In genomic region chr13:81385597-81386362, GRCm38 (mm10) we compare ENCODE assay signal across 7 mouse cellular contexts.
DNase-seq lines count a peak whose midpoint lies in the region; ATAC-seq and TF ChIP-seq lines count a peak whose summit lies in the region.

No protein-coding gene starts in this region.

- no peak overlapping the region for H3K27ac ChIP-seq in lung, embryonic 14.5 days (ENCODE audit: low read depth)
- H3K27ac ChIP-seq in intestine, embryonic 15.5 days = peak overlapping the region; percentile 56

- H3K9me3 ChIP-seq in lung, embryonic 14.5 days (ENCODE audit: low read depth, low read length) = no peaks in the 10 kb centered on the region
- no peaks in the 10 kb centered on the region for H3K9me3 ChIP-seq in intestine, embryonic 15.5 days

- no peaks in the 10 kb centered on the region for H3K4me1 ChIP-seq in lung, embryonic 14.5 days (ENCODE audit: insufficient read depth)
- no peaks in the 10 kb centered on the region for H3K4me1 ChIP-seq in lung, adult 2 months (ENCODE audit: control insufficient read depth, insufficient read depth, low read length)
- no peaks in the 10 kb centered on the region for H3K4me1 ChIP-seq in intestine, embryonic 15.5 days (replicated peaks)

- no peak for TF ChIP-seq POLR2A in lung, adult 2 months (IDR thresholded peaks at IDR 0.05; ENCODE audit: borderline replicate concordance, extremely low read depth, low read depth, low read length)

- peak; percentile 62 for DNase-seq in lung, embryonic 14.5 days
- DNase-seq in lung, adult 2 months = no peak
- DNase-seq in left cerebral cortex, adult 8-10 months (ENCODE audit: low spot score in 2 of 2) = peak; percentile 4 to 25
- peak; percentile 42 for DNase-seq in telencephalon, adult 2 months (ENCODE audit: low read depth, low spot score)
- DNase-seq in heart, adult 18-20 months = no peak
- no peak for DNase-seq in spleen, postnatal 4 days (ENCODE audit: low spot score in 2 of 2)

- no peaks in the 10 kb centered on the region for H3K36me3 ChIP-seq in lung, embryonic 14.5 days (ENCODE audit: insufficient read depth)
- H3K36me3 ChIP-seq in intestine, embryonic 15.5 days = no peaks in the 10 kb centered on the region

- no peak for TF ChIP-seq CTCF in lung, embryonic 14.5 days (IDR thresholded peaks at IDR 0.05; ENCODE audit: low read depth)
- TF ChIP-seq CTCF in lung, adult 2 months (IDR thresholded peaks at IDR 0.05; ENCODE audit: insufficient read depth, low read length) = no peak

- no peak overlapping the region for H3K4me3 ChIP-seq in lung, embryonic 14.5 days (ENCODE audit: low read depth, low read length)
- no peak overlapping the region for H3K4me3 ChIP-seq in lung, adult 2 months (replicated peaks; ENCODE audit: extremely low read depth, low read depth, low read length)
- H3K4me3 ChIP-seq in intestine, embryonic 15.5 days (replicated peaks) = no peak overlapping the region

- H3K4me2 ChIP-seq in lung, embryonic 14.5 days = no peak overlapping the region
- H3K4me2 ChIP-seq in intestine, embryonic 15.5 days (replicated peaks) = no peak overlapping the region

- no peaks in the 10 kb centered on the region for H3K27me3 ChIP-seq in lung, embryonic 14.5 days (ENCODE audit: insufficient read depth, low read length)
- H3K27me3 ChIP-seq in intestine, embryonic 15.5 days (replicated peaks) = no peaks in the 10 kb centered on the region

- WGBS in lung, embryonic 14.5 days = 61% methylated on average over 4 of the region's 4 CpGs
- 54% methylated on average over 4 of the region's 4 CpGs for WGBS in lung, adult 2 months
- 51% methylated on average over 4 of the region's 4 CpGs for WGBS in intestine, embryonic 15.5 days

- ATAC-seq in lung, embryonic 14.5 days (ENCODE audit: insufficient read depth) = no peak
- peak; percentile 96 for ATAC-seq in intestine, embryonic 15.5 days

- no peak overlapping the region for H3K9ac ChIP-seq in lung, embryonic 14.5 days
- H3K9ac ChIP-seq in intestine, embryonic 15.5 days = no peak overlapping the region

Comparison
In these comparisons a context has a peak if more than half of its experiments do, and no peak if none do; other contexts are left out.
1. DNase-seq: peak in lung, embryonic 14.5 days (single experiment), left cerebral cortex, adult 8-10 months (2 of 2) and telencephalon, adult 2 months (single experiment); none in lung, adult 2 months (single experiment), heart, adult 18-20 months (0 of 2) and spleen, postnatal 4 days (0 of 2).